Mouse (Mus musculus) spleen, adult 2 months (tissue): ENCODE results near the gene Foxd3. TPM values are rescaled to one million over a fixed set of nuclear protein-coding genes. Genes with fewer than 3 reads are reported as not detected.

Experiments
- DNase-seq, 2 experiments: peaks; one replicate each; pipeline versions ENCODE4 v3.0.0 to v3.0.0-alpha.2; 2012 to 2021; ENCODE audit warnings: low spot score in 2 of 2, low read depth in 1 of 2
- H3K27ac ChIP-seq: fragments of 200-500 bp; 2 replicates; pipeline ENCODE4 v1.5.1; 2012; ENCODE audit warnings: low read length, inconsistent platforms; ENCODE audit not compliant: insufficient read depth
- H3K27me3 ChIP-seq: fragments of 200-500 bp; 2 replicates; pipeline ENCODE4 v1.6.1; 2012; ENCODE audit warnings: mild to moderate bottlenecking, moderate library complexity, low read length, inconsistent platforms; ENCODE audit not compliant: control insufficient read depth, insufficient read depth
- H3K36me3 ChIP-seq: fragments of 200-500 bp; 2 replicates; pipeline ENCODE4 v1.6.1; 2012; ENCODE audit warnings: mild to moderate bottlenecking, low read length, inconsistent platforms; ENCODE audit not compliant: control insufficient read depth, insufficient read depth
- H3K4me1 ChIP-seq: fragments of 200-500 bp; 2 replicates; pipeline ENCODE4 v1.6.1; 2011; ENCODE audit warnings: inconsistent platforms; ENCODE audit not compliant: control insufficient read depth, insufficient read depth, insufficient read length
- H3K4me3 ChIP-seq: fragments of 200-500 bp; 2 replicates; pipeline ENCODE4 v1.5.1; 2011; ENCODE audit warnings: mild to moderate bottlenecking, inconsistent platforms; ENCODE audit not compliant: insufficient read depth, insufficient read length; ENCODE audit errors: extremely low read depth
- CTCF ChIP-seq: fragments of 200-500 bp; IDR thresholded peaks from 2 replicates; pipeline ENCODE4 v1.5.1; 2011; ENCODE audit warnings: mild to moderate bottlenecking, inconsistent platforms; ENCODE audit not compliant: insufficient read depth, insufficient read length, insufficient replicate concordance; ENCODE audit errors: extremely low read depth
- POLR2A ChIP-seq: fragments of 200-500 bp; IDR thresholded peaks from 2 replicates; pipeline ENCODE4 v1.6.1; 2011; ENCODE audit warnings: low read depth, low read length, inconsistent platforms
- WGBS: fragments of 180-500 bp; shearing (Covaris S2); methylation state at CpG from one replicate; pipeline ENCODE4 v1.1.7; 2018; 5-methylcytosine and 5-hydroxymethylcytosine counted together
- polyA plus RNA-seq: library from polyadenylated mRNA; depleted of rRNA; stranded (reverse); fragments of >200 nt; gene quantifications from 2 replicates; pipeline ENCODE4 v1.2.3, GENCODE M21; 2012

The Foxd3 gene
- polyA plus RNA-seq, 1 experiment: 0.33 TPM

GRCm38 (mm10) chr4:99657831-99658470 is 1.9 kb downstream of the Foxd3 start:
- Histone ChIP-seq H3K27me3 (peaks cover 51% of the 10 kb centered on the region), H3K4me1 (peaks cover 9% of the 10 kb centered on the region; the same call in 1 of the 2 replicates), H3K27ac (no peak overlapping the region), H3K36me3 (no peaks in the 10 kb centered on the region), H3K4me3 (no peak overlapping the region)
- TF ChIP-seq CTCF (no peak), POLR2A (no peak)
- 7% methylated on average over 41 of the region's 41 CpGs for WGBS
- DNase-seq: no peak

GRCm38 (mm10) chr4:99658881-99659280 is 2.8 kb downstream of the Foxd3 start:
- Histone ChIP-seq H3K36me3 (no peaks in the 10 kb centered on the region), H3K27me3 (peaks cover 47% of the 10 kb centered on the region), H3K4me3 (no peak overlapping the region), H3K4me1 (peaks cover 9% of the 10 kb centered on the region; the same call in 1 of the 2 replicates), H3K27ac (no peak overlapping the region)
- WGBS: 24% methylated on average over 6 of the region's 6 CpGs
- no peak for DNase-seq
- no peak for TF ChIP-seq POLR2A
- no peak for TF ChIP-seq CTCF

DNA sequence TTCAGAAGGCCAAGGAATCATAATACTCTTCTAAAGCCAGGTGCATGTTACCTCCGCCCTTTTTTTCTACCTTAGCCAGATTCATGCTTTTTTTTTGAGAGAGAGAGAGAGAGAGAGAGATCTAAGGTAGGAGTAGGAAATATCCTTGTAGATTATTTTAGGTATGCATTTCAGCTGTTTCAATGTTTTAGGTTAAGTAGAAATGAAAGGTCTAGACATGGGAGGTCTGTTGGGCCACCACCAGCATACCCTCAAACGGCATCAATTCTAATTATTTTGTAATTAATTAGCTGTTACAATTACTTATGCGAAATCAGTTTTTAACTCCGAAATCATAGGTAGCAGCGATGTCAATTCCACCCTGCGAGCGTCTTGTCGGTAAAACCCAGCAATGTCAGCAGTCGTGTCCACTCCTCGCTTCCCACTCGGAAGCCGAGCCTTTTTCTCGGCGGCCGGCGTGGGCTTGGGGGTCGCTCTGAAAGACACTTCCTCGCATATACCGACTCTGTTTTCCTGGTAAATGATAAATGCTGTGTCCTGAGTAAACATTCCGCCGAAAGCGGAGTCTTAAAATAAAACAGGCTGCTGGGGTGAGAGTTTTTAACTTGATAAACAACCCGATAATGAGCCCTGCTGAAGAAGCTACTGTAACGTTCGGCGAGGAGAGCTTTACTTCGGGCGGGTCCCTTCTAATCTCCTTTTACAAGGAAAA is 3.4 kb downstream of the Foxd3 start:
- H3K4me1 ChIP-seq: peaks cover 9% of the 10 kb centered on the region; the same call in 1 of the 2 replicates
- 7% methylated on average over 28 of the region's 28 CpGs for WGBS

GRCm38 (mm10) chr4:99660073-99660611 is 4.0 kb downstream of the Foxd3 start:
- Histone ChIP-seq H3K4me3 (no peak overlapping the region), H3K27me3 (peaks cover 37% of the 10 kb centered on the region)

More for the DNA sequence above, 3.4 kb downstream of the Foxd3 start:
- peaks cover 43% of the 10 kb centered on the region for H3K27me3 ChIP-seq
- no peaks in the 10 kb centered on the region for H3K36me3 ChIP-seq
- no peak for DNase-seq
- TF ChIP-seq POLR2A (no peak), CTCF (no peak)
- H3K27ac ChIP-seq: no peak overlapping the region
- H3K4me3 ChIP-seq: no peak overlapping the region

DNA sequence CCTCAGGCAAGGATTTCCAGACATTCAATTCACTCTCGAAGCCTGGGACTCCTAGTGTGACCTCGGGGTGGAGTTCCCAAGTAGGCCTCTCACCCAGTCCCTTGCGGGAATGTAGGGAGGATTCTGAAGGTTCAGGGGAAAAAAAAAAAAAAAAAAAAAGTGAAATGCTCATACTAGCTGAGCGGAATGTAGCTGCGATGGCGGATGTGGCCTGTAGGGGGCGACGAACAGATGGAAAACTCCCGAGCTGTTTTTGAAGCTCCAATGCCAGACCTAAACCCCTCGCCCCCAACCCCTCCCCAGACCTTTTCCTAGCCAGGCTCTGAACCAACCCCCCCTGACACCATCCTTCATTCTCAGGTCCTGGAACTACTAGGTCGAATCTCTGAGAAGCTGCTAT is 4.9 kb downstream of the Foxd3 start:
- Histone ChIP-seq H3K36me3 (no peaks in the 10 kb centered on the region), H3K27ac (no peak overlapping the region), H3K27me3 (peaks cover 33% of the 10 kb centered on the region), H3K4me3 (no peak overlapping the region), H3K4me1 (peaks cover 9% of the 10 kb centered on the region; the same call in 1 of the 2 replicates)
- TF ChIP-seq CTCF (peak; percentile 50; the same call in 1 of the 2 replicates), POLR2A (no peak)
- peak; percentile 5 to 35 for DNase-seq
- WGBS: 1% methylated on average over 11 of the region's 11 CpGs

More at GRCm38 (mm10) chr4:99660073-99660611, 4.0 kb downstream of the Foxd3 start:
- 3% methylated on average over 20 of the region's 20 CpGs for WGBS
- Histone ChIP-seq H3K36me3 (no peaks in the 10 kb centered on the region), H3K27ac (no peak overlapping the region), H3K4me1 (peaks cover 9% of the 10 kb centered on the region; the same call in 1 of the 2 replicates)
- TF ChIP-seq CTCF (no peak), POLR2A (no peak)
- DNase-seq: no peak

DNA sequence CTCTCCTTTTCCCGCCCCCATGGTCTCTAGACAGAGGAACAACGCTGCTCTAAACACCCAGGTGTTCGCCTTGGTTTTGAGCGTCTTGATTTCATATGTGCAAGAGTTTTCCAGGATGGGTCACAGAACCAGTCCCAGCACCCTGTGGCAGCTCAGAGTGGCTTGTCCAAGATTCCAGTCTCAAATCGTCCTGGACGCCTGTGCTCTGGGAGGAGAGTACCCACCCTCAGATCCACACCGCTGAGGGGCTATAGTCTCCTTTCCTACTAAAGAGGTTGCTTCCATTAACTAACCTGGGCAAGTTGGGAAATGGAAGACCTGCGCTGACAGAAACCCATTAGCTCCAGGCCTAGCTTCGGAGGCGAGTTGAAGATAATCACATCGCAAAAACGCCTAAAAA is 5.9 kb downstream of the Foxd3 start:
- no peak overlapping the region for H3K27ac ChIP-seq
- H3K4me1 ChIP-seq: peaks cover 3% of the 10 kb centered on the region; the same call in 1 of the 2 replicates
- no peak for DNase-seq
- 14% methylated on average over 12 of the region's 12 CpGs for WGBS
- no peaks in the 10 kb centered on the region for H3K36me3 ChIP-seq
- no peak overlapping the region for H3K4me3 ChIP-seq
- H3K27me3 ChIP-seq: peaks cover 23% of the 10 kb centered on the region
- TF ChIP-seq POLR2A (no peak), CTCF (no peak)
